Mouse (Mus musculus) ovary, postnatal 36 days (tissue): ENCODE results near the gene Pgk2.
"Not testable (repeated sequence)": the region's sequence is repeated elsewhere in the genome, so short reads cannot be mapped to it uniquely, and the experiment has no call there.

Experiments used
- DNase-seq: peaks from one replicate; pipeline ENCODE4 v3.0.0; 2022; ENCODE audit warnings: low spot score, mixed read lengths

Pgk2 gene

DNA sequence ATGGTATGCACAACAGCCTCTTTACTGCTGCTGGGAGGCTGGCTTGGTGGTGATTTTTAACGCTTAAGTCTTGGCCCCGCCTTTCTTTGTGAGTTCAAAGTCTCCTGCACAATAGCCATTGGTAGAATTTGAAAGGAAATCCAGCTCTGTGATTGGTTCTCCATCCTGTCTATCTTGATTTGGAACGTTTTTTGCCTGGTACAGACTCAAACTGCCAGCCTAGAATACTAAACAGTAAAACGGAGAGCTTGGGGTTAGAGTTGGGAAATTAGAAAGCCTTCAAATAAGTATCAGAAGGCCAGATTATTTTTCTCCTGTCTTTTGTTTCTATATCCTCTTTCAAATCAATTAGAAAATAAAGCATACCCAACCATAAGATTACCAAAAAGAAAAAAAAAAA lies at the start of gene Pgk2:
Pgk2 (minus strand) TSS at position 101 of the 400 bp plus-strand sequence.
- no peak for DNase-seq

DNA sequence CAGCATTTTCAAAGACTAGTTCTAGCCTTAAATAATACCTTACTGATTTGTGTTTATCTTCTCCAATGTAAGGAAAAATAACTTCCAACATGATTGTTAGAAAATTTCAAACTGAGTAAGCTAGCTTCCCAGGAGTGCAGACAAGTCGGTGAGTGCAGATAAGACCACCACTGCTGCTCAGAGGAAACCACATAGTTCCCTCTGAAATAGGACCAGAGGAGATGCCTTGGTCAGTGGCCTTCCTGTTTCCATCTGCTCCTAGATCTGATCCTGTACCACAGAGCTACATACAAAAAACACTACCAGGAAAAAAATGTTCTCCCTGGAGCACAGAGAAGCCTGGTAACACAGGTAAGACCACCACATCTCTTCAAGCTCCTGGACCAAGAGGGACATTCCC lies 44.0 kb upstream of the Pgk2 start:
- DNase-seq = no peak

DNA sequence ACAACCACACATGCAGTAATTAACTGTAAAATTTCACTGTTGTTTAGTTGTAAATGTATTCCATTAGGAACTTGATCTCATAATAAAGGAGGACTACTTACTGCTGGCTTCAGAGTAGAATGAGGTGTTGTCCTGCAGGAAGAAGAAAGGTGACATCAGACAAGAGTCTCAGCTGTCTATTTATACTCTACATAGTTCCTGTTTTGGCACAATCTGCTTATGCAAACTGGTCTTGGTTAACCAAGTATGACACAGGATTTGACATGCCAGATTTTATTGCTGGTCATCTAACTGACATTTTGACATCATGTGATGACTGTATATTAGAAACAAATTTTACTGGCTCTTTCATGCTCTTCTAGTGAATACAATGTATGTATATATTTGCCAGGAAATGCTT lies 33.7 kb upstream of the Pgk2 start, which contains the start of gene Crisp3:
Crisp3 (minus strand) TSS at position 154 of the 400 bp plus-strand sequence.
- DNase-seq = no peak

GRCm38 (mm10) chr17:40201803-40202202 lies 6.6 kb downstream of the Pgk2 start:
- not testable (repeated sequence) for DNase-seq

DNA sequence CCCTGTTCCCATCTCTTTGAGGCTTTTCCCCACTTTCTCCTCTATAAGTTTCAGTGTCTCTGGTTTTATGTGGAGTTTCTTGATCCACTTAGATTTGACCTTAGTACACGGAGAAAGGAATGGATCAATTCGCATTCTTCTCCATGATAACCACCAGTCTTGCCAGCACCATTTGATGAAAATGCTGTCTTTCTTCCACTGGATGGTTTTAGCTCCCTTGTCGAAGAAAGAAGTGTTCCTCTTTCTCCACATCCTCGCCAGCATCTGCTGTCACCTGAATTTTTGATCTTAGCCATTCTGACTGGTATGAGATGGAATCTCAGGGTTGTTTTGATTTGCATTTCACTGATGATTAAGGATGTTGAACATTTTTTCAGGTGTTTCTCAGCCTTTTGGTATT lies 18.2 kb downstream of the Pgk2 start:
- DNase-seq = not testable (repeated sequence)

DNA sequence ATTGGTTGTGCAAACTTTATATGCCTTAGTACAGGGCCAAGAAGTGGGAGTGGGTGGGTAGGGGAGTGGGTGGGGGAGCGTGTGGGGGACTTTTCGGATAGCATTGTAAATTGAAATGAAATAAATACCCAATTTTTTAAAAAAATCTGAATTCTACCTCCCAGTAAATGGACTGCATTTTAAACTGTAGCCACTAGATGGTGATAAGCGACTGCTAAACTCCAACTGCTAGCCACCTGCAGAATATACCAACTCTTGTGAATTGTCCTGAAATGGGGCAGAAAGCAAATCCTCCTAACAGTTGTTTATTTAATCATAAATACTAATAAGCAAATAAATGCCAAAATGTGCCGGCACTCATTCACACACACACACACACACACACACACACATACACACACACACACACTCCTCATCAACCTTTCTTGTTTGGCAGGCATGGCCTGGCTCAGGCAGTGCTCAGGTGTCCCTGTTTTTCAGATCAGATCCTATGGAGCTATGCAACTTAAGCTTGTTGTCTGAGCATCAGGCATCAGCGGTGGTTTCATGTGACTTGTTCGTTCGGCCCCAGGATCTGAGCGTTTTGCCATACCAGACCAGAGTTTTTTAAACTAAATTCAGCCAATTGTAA lies 50.6 kb downstream of the Pgk2 start:
- DNase-seq = not testable (repeated sequence)
